Mouse (Mus musculus): Measurements from ENCODE around the gene Dnah17. TPM values are rescaled to one million over a fixed set of nuclear protein-coding genes. Genes with fewer than 3 reads are reported as not detected.
A peak's percentile ranks its signal among the peaks of the same experiment; 100 is the strongest.

The Dnah17 gene
- polyA plus RNA-seq, 1 experiment from 2014 or later = 0.29 TPM

- Histone ChIP-seq H3K27ac (ENCODE audit: low read length) (peak overlapping the region; percentile 76; the same call in 1 of the 2 replicates), H3K36me3 (ENCODE audit: control insufficient read depth, insufficient read depth, low read length) (no peaks in the 10 kb centered on the region), H3K9me3 (ENCODE audit: control insufficient read depth, low read depth, low read length) (no peaks in the 10 kb centered on the region), H3K4me3 (ENCODE audit: low read depth, low read length) (no peak overlapping the region), H3K9ac (replicated peaks; ENCODE audit: low read depth, low read length) (no peak overlapping the region), H3K27me3 (ENCODE audit: control insufficient read depth, insufficient read depth, low read length) (no peaks in the 10 kb centered on the region), H3K4me2 (replicated peaks; ENCODE audit: low read depth, low read length) (no peak overlapping the region), H3K4me1 (ENCODE audit: control insufficient read depth, insufficient read depth, low read length) (peaks cover 8% of the 10 kb centered on the region)
- peak; percentile 65; the same call in 1 of the 2 replicates for ATAC-seq (ENCODE audit: insufficient number of reproducible peaks, insufficient read depth, low FRiP score, low read depth)
- 35% methylated on average over 9 of the region's 9 CpGs for WGBS
Measured at GRCm38 (mm10) chr11:118150115-118150701, 19.8 kb upstream of the Dnah17 start.

GRCm38 (mm10) chr11:118147877-118148637, 17.6 kb upstream of the Dnah17 start:
- no peaks in the 10 kb centered on the region for H3K9me3 ChIP-seq (ENCODE audit: control insufficient read depth, low read depth, low read length)
- no peak overlapping the region for H3K27ac ChIP-seq (ENCODE audit: low read length)
- H3K4me2 ChIP-seq (replicated peaks; ENCODE audit: low read depth, low read length) = no peak overlapping the region
- H3K27me3 ChIP-seq (ENCODE audit: control insufficient read depth, insufficient read depth, low read length) = no peaks in the 10 kb centered on the region
- ATAC-seq (ENCODE audit: insufficient number of reproducible peaks, insufficient read depth, low FRiP score, low read depth) = no peak
- no peak overlapping the region for H3K4me3 ChIP-seq (ENCODE audit: low read depth, low read length)
- H3K36me3 ChIP-seq (ENCODE audit: control insufficient read depth, insufficient read depth, low read length) = no peaks in the 10 kb centered on the region
- peaks cover 8% of the 10 kb centered on the region for H3K4me1 ChIP-seq (ENCODE audit: control insufficient read depth, insufficient read depth, low read length)
- 71% methylated on average over 9 of the region's 9 CpGs for WGBS
- H3K9ac ChIP-seq (replicated peaks; ENCODE audit: low read depth, low read length) = no peak overlapping the region

- Histone ChIP-seq H3K27me3 (ENCODE audit: control insufficient read depth, insufficient read depth, low read length) (no peaks in the 10 kb centered on the region), H3K4me1 (ENCODE audit: control insufficient read depth, insufficient read depth, low read length) (peaks cover 15% of the 10 kb centered on the region), H3K9me3 (ENCODE audit: control insufficient read depth, low read depth, low read length) (no peaks in the 10 kb centered on the region), H3K4me3 (ENCODE audit: low read depth, low read length) (no peak overlapping the region), H3K4me2 (replicated peaks; ENCODE audit: low read depth, low read length) (no peak overlapping the region), H3K36me3 (ENCODE audit: control insufficient read depth, insufficient read depth, low read length) (no peaks in the 10 kb centered on the region), H3K9ac (replicated peaks; ENCODE audit: low read depth, low read length) (no peak overlapping the region), H3K27ac (ENCODE audit: low read length) (no peak overlapping the region)
- 90% methylated on average over 10 of the region's 10 CpGs for WGBS
- ATAC-seq (ENCODE audit: insufficient number of reproducible peaks, insufficient read depth, low FRiP score, low read depth) = no peak
Measured at GRCm38 (mm10) chr11:118146446-118146845, 16.0 kb upstream of the Dnah17 start.

GRCm38 (mm10) chr11:118145771-118146351, 15.4 kb upstream of the Dnah17 start:
- no peak overlapping the region for H3K4me3 ChIP-seq (ENCODE audit: low read depth, low read length)
- H3K4me2 ChIP-seq (replicated peaks; ENCODE audit: low read depth, low read length) = no peak overlapping the region
- H3K36me3 ChIP-seq (ENCODE audit: control insufficient read depth, insufficient read depth, low read length) = no peaks in the 10 kb centered on the region
- no peaks in the 10 kb centered on the region for H3K9me3 ChIP-seq (ENCODE audit: control insufficient read depth, low read depth, low read length)
- no peak overlapping the region for H3K9ac ChIP-seq (replicated peaks; ENCODE audit: low read depth, low read length)
- no peak overlapping the region for H3K27ac ChIP-seq (ENCODE audit: low read length)
- no peaks in the 10 kb centered on the region for H3K27me3 ChIP-seq (ENCODE audit: control insufficient read depth, insufficient read depth, low read length)
- ATAC-seq (ENCODE audit: insufficient number of reproducible peaks, insufficient read depth, low FRiP score, low read depth) = no peak
- H3K4me1 ChIP-seq (ENCODE audit: control insufficient read depth, insufficient read depth, low read length) = peaks cover 17% of the 10 kb centered on the region
- 68% methylated on average over 16 of the region's 16 CpGs for WGBS

- Histone ChIP-seq H3K4me1 (ENCODE audit: control insufficient read depth, insufficient read depth, low read length) (peaks cover 15% of the 10 kb centered on the region), H3K4me3 (ENCODE audit: low read depth, low read length) (no peak overlapping the region), H3K9ac (replicated peaks; ENCODE audit: low read depth, low read length) (no peak overlapping the region), H3K27me3 (ENCODE audit: control insufficient read depth, insufficient read depth, low read length) (no peaks in the 10 kb centered on the region), H3K27ac (ENCODE audit: low read length) (no peak overlapping the region), H3K36me3 (ENCODE audit: control insufficient read depth, insufficient read depth, low read length) (no peaks in the 10 kb centered on the region), H3K9me3 (ENCODE audit: control insufficient read depth, low read depth, low read length) (no peaks in the 10 kb centered on the region), H3K4me2 (replicated peaks; ENCODE audit: low read depth, low read length) (no peak overlapping the region)
- no peak for ATAC-seq (ENCODE audit: insufficient number of reproducible peaks, insufficient read depth, low FRiP score, low read depth)
- WGBS = 89% methylated on average over 4 of the region's 4 CpGs
Measured at GRCm38 (mm10) chr11:118145092-118145491, 14.7 kb upstream of the Dnah17 start.

GRCm38 (mm10) chr11:118143731-118144130, 13.3 kb upstream of the Dnah17 start:
- no peak overlapping the region for H3K27ac ChIP-seq (ENCODE audit: low read length)
- ATAC-seq (ENCODE audit: insufficient number of reproducible peaks, insufficient read depth, low FRiP score, low read depth) = no peak
- H3K4me1 ChIP-seq (ENCODE audit: control insufficient read depth, insufficient read depth, low read length) = 0 out of 2 replicates have a peak, but pooled peaks cover 13% of the 10 kb centered on the region
- no peak overlapping the region for H3K4me3 ChIP-seq (ENCODE audit: low read depth, low read length)
- no peaks in the 10 kb centered on the region for H3K9me3 ChIP-seq (ENCODE audit: control insufficient read depth, low read depth, low read length)
- H3K27me3 ChIP-seq (ENCODE audit: control insufficient read depth, insufficient read depth, low read length) = no peaks in the 10 kb centered on the region
- no peak overlapping the region for H3K9ac ChIP-seq (replicated peaks; ENCODE audit: low read depth, low read length)
- no peak overlapping the region for H3K4me2 ChIP-seq (replicated peaks; ENCODE audit: low read depth, low read length)
- no peaks in the 10 kb centered on the region for H3K36me3 ChIP-seq (ENCODE audit: control insufficient read depth, insufficient read depth, low read length)
- 85% methylated on average over 4 of the region's 4 CpGs for WGBS

- 0 out of 2 replicates have a peak, but pooled peaks cover 13% of the 10 kb centered on the region for H3K4me1 ChIP-seq (ENCODE audit: control insufficient read depth, insufficient read depth, low read length)
- H3K9ac ChIP-seq (replicated peaks; ENCODE audit: low read depth, low read length) = no peak overlapping the region
- no peaks in the 10 kb centered on the region for H3K27me3 ChIP-seq (ENCODE audit: control insufficient read depth, insufficient read depth, low read length)
- H3K4me3 ChIP-seq (ENCODE audit: low read depth, low read length) = no peak overlapping the region
- peak overlapping the region; percentile 39; the same call in 1 of the 2 replicates for H3K27ac ChIP-seq (ENCODE audit: low read length)
- H3K36me3 ChIP-seq (ENCODE audit: control insufficient read depth, insufficient read depth, low read length) = no peaks in the 10 kb centered on the region
- WGBS = 29% methylated on average over 7 of the region's 7 CpGs
- H3K9me3 ChIP-seq (ENCODE audit: control insufficient read depth, low read depth, low read length) = no peaks in the 10 kb centered on the region
- H3K4me2 ChIP-seq (replicated peaks; ENCODE audit: low read depth, low read length) = no peak overlapping the region
- ATAC-seq (ENCODE audit: insufficient number of reproducible peaks, insufficient read depth, low FRiP score, low read depth) = no peak
Measured at GRCm38 (mm10) chr11:118142547-118143165, 12.2 kb upstream of the Dnah17 start.

- H3K4me3 ChIP-seq (ENCODE audit: low read depth, low read length) = no peak overlapping the region
Measured at GRCm38 (mm10) chr11:118140771-118141565, 10.5 kb upstream of the Dnah17 start.

More at GRCm38 (mm10) chr11:118140771-118141565, 10.5 kb upstream of the Dnah17 start:
- Histone ChIP-seq H3K4me2 (replicated peaks; ENCODE audit: low read depth, low read length) (no peak overlapping the region), H3K4me1 (ENCODE audit: control insufficient read depth, insufficient read depth, low read length) (0 out of 2 replicates have a peak, but pooled peaks cover 13% of the 10 kb centered on the region), H3K9me3 (ENCODE audit: control insufficient read depth, low read depth, low read length) (no peaks in the 10 kb centered on the region), H3K27me3 (ENCODE audit: control insufficient read depth, insufficient read depth, low read length) (no peaks in the 10 kb centered on the region), H3K27ac (ENCODE audit: low read length) (no peak overlapping the region), H3K36me3 (ENCODE audit: control insufficient read depth, insufficient read depth, low read length) (no peaks in the 10 kb centered on the region), H3K9ac (replicated peaks; ENCODE audit: low read depth, low read length) (no peak overlapping the region)
- 53% methylated on average over 10 of the region's 10 CpGs for WGBS
- ATAC-seq (ENCODE audit: insufficient number of reproducible peaks, insufficient read depth, low FRiP score, low read depth) = no peak
